Mouse (Mus musculus) cerebellum, adult 2 months (tissue): Measurements from ENCODE around the gene Cabin1. TPM values are rescaled to one million over a fixed set of nuclear protein-coding genes. Genes with fewer than 3 reads are reported as not detected.

Experiments used
- DNase-seq, 2 experiments: peaks; one replicate each; pipeline ENCODE4 v3.0.0; 2021
- H3K27ac ChIP-seq: fragments of 200-500 bp; 2 replicates; pipeline ENCODE4 v1.5.1; 2012; ENCODE audit warnings: low read length, control low read depth, inconsistent platforms; ENCODE audit not compliant: insufficient read depth
- H3K27me3 ChIP-seq: fragments of 200-500 bp; 2 replicates; pipeline ENCODE4 v1.6.1; 2012; ENCODE audit warnings: inconsistent platforms, mild to moderate bottlenecking, low read length, moderate library complexity; ENCODE audit not compliant: control insufficient read depth, insufficient read depth
- H3K4me1 ChIP-seq: fragments of 200-500 bp; 2 replicates; pipeline ENCODE4 v1.6.1; 2011; ENCODE audit warnings: low read length; ENCODE audit not compliant: control insufficient read depth, insufficient read depth
- H3K4me3 ChIP-seq: fragments of 200-500 bp; replicated peaks from 2 replicates; pipeline ENCODE3; 2011; ENCODE audit warnings: mild to moderate bottlenecking, low read depth, low read length, control low read depth; ENCODE audit not compliant: insufficient read depth
- CTCF ChIP-seq: fragments of 200-500 bp; IDR thresholded peaks from 2 replicates; pipeline ENCODE4 v1.5.1; 2011; ENCODE audit warnings: low read depth, mild to moderate bottlenecking, control low read depth, low read length, moderate library complexity, borderline replicate concordance; ENCODE audit not compliant: insufficient read depth
- POLR2A ChIP-seq: fragments of 200-500 bp; IDR thresholded peaks from 2 replicates; pipeline ENCODE4 v1.6.1; 2011; ENCODE audit warnings: low read length, control low read depth, borderline replicate concordance; ENCODE audit not compliant: insufficient read depth
- WGBS: fragments of 180-500 bp; shearing (Covaris S2); methylation state at CpG from one replicate; pipeline ENCODE4 v1.1.7; 2018; 5-methylcytosine and 5-hydroxymethylcytosine counted together
- polyA plus RNA-seq: library from polyadenylated mRNA; depleted of rRNA; stranded (reverse); fragments of >200 nt; gene quantifications from 2 replicates; pipeline ENCODE4 v1.2.3, GENCODE M21; 2012

Cabin1 gene
- polyA plus RNA-seq, 1 experiment: 48.6 TPM

DNA sequence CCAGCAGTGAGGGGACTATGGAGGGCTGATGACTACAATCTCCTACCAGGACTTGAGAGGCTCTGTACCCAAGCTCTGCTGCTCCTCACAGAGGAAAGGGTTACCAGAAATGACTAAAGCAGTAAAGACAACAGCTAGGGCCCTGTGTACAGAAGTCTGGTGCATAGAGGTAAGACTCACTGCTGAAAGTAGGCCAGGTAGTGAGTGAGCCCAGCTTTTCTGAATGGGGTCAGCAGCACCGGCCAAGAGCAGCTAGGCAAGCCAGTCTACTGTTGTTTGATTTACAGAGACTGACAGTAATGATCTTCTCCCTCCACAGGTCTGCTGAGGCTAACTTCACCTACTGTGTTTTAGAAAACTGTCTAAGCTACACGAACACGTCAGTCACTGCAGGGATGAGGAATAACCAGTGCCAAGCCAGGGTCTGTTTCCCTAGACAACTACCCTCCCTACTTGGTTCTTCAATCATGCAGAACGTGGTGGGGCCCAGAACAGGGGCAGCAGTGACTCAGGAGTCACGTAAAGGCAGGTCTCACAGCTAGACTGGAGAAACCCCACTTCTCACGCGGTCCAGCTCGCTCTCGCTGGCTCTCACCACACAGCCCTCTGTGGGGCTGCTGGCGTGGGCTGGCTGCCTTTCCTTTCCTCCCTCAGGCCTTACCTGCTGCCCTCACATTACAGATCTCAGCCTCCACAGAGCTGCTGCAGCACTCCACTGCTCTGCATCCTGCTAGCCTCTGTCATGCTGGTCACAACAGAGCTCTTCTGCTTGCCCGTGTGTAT lies 70.5 kb downstream of the Cabin1 start:
- TF ChIP-seq POLR2A: no peak
- no peak for TF ChIP-seq CTCF
- H3K27ac ChIP-seq: peak overlapping the region; percentile 10; the same call in 1 of the 2 replicates
- DNase-seq: peak; percentile 61 to 64
- peaks cover 28% of the 10 kb centered on the region for H3K4me1 ChIP-seq
- H3K27me3 ChIP-seq: no peaks in the 10 kb centered on the region
- H3K4me3 ChIP-seq: no peak overlapping the region
- 13% methylated on average over 11 of the region's 11 CpGs for WGBS

DNA sequence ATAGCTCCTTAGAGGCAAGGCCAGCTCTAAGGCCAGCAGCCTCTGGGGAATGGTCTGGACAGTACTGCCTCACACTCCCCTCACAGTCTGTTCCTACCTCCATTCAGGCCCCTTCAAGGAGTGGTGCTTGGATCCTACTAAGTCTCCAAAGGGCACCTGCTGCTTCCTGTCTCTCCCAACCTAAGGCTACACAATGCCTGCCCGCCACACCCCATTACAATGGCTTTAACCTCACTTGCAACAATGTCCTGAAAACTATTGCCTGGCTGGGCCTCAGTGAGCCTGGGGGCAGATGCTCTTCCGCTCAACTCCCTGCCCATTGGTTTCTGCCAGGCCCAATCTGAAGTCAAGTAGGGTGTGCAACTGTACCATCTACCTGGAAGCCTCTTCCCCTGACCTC lies 75.5 kb downstream of the Cabin1 start:
- Histone ChIP-seq H3K4me3 (no peak overlapping the region), H3K4me1 (peaks cover 5% of the 10 kb centered on the region), H3K27ac (no peak overlapping the region), H3K27me3 (no peaks in the 10 kb centered on the region)
- no peak for TF ChIP-seq CTCF
- TF ChIP-seq POLR2A: no peak
- 100% methylated on average over 2 of the region's 2 CpGs for WGBS
- no peak for DNase-seq

DNA sequence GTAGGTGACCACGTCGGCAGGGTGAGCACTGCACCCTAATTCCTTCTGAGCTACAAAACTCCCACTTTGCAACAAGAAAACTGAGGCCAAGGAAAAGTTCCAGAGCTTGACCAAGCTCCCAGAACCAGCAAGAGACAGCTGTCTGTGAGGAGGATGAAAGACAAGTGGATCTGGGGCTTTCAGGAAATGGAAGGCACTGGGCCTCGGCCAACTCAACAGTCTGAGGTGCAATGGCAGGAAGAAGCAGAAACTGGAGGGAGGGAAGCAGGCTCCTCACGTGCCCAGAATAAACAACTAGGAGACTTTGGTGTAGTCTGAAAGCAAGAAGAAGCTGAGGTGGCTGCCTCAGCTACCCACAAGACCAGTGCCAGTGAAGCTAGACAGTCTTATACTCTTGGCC lies 77.4 kb downstream of the Cabin1 start:
- no peak for DNase-seq
- no peak overlapping the region for H3K4me3 ChIP-seq
- no peaks in the 10 kb centered on the region for H3K4me1 ChIP-seq
- 75% methylated on average over 4 of the region's 4 CpGs for WGBS
- no peaks in the 10 kb centered on the region for H3K27me3 ChIP-seq
- no peak for TF ChIP-seq CTCF
- TF ChIP-seq POLR2A: no peak
- H3K27ac ChIP-seq: no peak overlapping the region

DNA sequence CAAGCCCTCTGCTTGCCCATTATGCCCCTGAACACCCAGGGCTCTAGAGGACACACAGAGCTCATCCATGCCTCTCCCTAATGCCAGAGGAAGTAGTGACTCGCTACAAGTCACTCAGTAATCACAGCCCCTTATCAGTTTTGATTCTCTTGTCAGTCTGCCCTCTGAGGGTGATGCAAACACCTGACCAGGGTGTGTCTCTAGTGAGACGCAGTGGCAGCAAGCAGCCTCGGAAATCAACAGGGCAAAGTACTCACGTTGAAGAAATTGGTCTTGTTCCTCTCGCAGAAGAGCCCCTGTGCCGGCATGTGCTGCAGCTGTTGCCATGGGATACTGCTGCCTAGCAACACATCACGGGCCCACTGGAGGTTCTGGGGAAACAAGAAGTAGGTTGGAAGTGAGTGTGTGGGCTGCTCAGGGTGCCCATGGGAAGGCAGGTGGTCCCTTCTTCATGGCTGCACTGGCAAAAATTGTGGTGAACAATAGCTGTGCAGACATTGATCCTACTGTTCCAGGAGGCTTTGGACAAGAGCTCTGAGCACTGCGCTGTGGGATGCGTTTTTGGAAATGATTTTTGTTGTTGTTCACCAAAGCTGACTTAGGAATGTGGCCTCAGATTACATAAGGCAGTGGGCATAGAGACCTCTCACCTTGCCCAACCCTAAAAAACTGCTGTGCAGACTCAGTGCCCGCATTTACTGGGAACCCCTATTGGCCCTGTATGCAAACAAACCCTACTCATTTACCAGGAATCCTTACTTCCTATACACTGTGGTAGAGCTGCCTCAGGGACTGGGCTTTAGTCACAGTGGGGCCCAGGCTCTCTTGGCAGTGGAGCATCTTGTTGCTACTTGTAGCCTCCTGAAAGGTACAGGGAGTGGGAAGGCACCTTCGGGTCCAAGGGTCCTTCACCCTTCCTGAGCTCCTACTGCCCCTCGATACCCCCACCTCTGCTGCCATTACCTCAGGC lies 79.8 kb downstream of the Cabin1 start:
- TF ChIP-seq POLR2A (no peak), CTCF (no peak)
- Histone ChIP-seq H3K27me3 (no peaks in the 10 kb centered on the region), H3K4me3 (no peak overlapping the region), H3K4me1 (no peaks in the 10 kb centered on the region), H3K27ac (no peak overlapping the region)
- 58% methylated on average over 12 of the region's 12 CpGs for WGBS
- DNase-seq: no peak

DNA sequence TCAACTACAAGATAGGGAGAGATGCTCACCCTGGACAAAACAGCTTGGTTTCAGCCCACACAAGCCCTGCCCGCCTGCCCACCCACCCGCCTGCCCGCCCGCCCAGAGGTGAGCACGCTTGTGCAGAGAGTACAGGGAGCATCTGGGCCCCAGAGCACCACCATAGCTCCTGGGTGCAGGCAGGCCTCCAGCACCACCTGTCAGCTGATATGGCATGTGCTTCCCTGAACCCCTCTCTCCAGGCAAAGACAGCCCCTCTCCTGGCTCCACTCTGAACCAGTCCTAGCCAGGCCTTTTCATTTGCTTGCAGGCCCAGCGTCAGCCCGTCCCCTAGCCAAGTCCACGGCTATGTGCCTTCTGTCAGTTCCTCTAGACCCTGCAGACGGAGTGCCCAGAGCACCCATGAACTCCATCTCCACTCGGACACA lies 83.6 kb downstream of the Cabin1 start:
- peak; percentile 55 to 66 for DNase-seq
- TF ChIP-seq POLR2A (no peak), CTCF (no peak)

DNA sequence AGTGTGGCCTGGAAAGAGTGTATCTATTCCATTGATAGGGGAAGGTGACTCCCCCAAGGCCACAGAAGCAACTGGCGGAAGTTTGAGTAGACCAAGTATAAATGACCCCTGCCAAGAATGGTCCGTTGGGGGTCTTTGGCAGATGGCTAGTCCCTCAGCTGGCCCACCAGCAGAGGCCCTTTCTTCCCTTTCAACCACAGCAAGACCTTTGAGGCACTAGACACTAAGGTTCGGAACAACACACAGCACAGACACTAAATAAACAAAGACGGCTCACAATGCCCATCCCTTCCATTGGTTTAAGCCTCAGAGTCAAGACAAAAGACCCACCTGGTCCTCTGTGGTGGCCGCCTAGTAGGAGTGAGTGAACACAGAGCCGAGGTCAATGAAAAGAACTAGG lies 84.9 kb downstream of the Cabin1 start:
- Histone ChIP-seq H3K4me1 (peaks cover 38% of the 10 kb centered on the region), H3K27me3 (no peaks in the 10 kb centered on the region), H3K4me3 (no peak overlapping the region), H3K27ac (0 out of 2 replicates have a peak overlapping the region, but pooled peaks have one; percentile 14)
- no peak for TF ChIP-seq POLR2A
- no peak for TF ChIP-seq CTCF
- DNase-seq: no peak
- WGBS: 83% methylated on average over 6 of the region's 6 CpGs

More for the DNA sequence above, 83.6 kb downstream of the Cabin1 start:
- 59% methylated on average over 10 of the region's 10 CpGs for WGBS
- Histone ChIP-seq H3K27me3 (no peaks in the 10 kb centered on the region), H3K4me1 (peaks cover 33% of the 10 kb centered on the region), H3K4me3 (no peak overlapping the region), H3K27ac (no peak overlapping the region)

DNA sequence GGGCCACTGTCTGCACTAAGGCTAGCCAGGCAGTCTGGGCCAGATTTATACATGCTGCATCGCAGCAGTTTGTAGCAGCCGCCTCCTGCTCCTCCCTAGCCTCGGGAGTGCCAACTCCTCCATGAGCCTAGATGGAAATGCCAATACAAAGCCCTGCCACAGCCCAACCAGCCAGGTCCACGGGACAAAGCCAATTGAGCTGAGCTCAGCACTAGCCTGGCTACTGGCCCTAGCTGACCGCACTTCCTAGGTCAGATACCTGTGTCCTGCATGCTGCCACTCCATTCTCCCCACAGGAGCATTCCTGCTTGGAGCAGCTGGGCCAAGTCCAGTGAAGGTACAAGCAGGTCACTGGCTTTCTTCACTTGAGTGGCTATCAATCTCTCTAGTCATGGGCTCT lies 86.2 kb downstream of the Cabin1 start:
- WGBS: 15% methylated on average over 5 of the region's 5 CpGs

More for the DNA sequence above, 86.2 kb downstream of the Cabin1 start:
- Histone ChIP-seq H3K27me3 (no peaks in the 10 kb centered on the region), H3K4me1 (peaks cover 38% of the 10 kb centered on the region), H3K27ac (peak overlapping the region; percentile 56), H3K4me3 (no peak overlapping the region)
- DNase-seq: peak; percentile 79 to 87
- no peak for TF ChIP-seq POLR2A
- no peak for TF ChIP-seq CTCF
